Mouse (Mus musculus): Measurements from ENCODE around the gene Art4. TPM values are rescaled to one million over a fixed set of nuclear protein-coding genes. Genes with fewer than 3 reads are reported as not detected.

The Art4 gene
- polyA plus RNA-seq, 1 experiment = not detected

DNA sequence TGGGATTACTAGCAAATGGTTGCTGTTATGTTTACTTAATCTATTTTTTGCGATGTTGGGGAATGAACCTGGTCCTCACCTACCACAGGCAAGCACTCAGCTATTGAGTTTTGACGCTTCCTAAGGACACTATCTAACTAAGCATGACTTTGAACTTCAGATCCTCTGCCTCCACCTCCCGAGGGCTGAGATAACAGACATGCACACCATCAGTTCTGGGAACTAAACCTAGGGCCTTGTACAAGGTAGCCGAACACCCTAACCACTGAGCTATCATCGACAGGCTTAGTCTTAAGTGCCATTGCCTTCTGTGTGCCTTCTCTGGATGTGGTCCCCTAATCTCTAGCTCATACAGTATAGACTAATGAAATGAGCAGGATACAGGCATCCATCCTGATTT is 7.8 kb upstream of the Art4 start:
- Histone ChIP-seq H3K27ac (ENCODE audit: insufficient read depth, low read length) (no peak overlapping the region), H3K9me3 (replicated peaks; ENCODE audit: control insufficient read depth, insufficient read depth, low read length, poor library complexity, severe bottlenecking) (no peaks in the 10 kb centered on the region), H3K4me3 (ENCODE audit: low read depth, low read length) (no peak overlapping the region), H3K27me3 (ENCODE audit: control insufficient read depth, insufficient read depth, low read length, poor library complexity, severe bottlenecking) (no peaks in the 10 kb centered on the region), H3K36me3 (ENCODE audit: control insufficient read depth, insufficient read depth, low read length, poor library complexity, severe bottlenecking) (no peaks in the 10 kb centered on the region), H3K9ac (ENCODE audit: low read depth, poor library complexity, severe bottlenecking) (no peak overlapping the region), H3K4me1 (ENCODE audit: control insufficient read depth, insufficient read depth, low read length) (no peaks in the 10 kb centered on the region)
- no peak for TF ChIP-seq POLR2A (IDR thresholded peaks at IDR 0.05; ENCODE audit: insufficient read depth, low read length)
- TF ChIP-seq EP300 (IDR thresholded peaks at IDR 0.05; ENCODE audit: insufficient read depth, low read depth, low read length) = no peak
- no peak for TF ChIP-seq CTCF (IDR thresholded peaks at IDR 0.05; ENCODE audit: low read depth, low read length)

- Histone ChIP-seq H3K27ac (ENCODE audit: insufficient read depth, low read length) (no peak overlapping the region), H3K36me3 (ENCODE audit: control insufficient read depth, insufficient read depth, low read length, poor library complexity, severe bottlenecking) (no peaks in the 10 kb centered on the region), H3K4me3 (ENCODE audit: low read depth, low read length) (no peak overlapping the region), H3K9me3 (replicated peaks; ENCODE audit: control insufficient read depth, insufficient read depth, low read length, poor library complexity, severe bottlenecking) (no peaks in the 10 kb centered on the region), H3K9ac (ENCODE audit: low read depth, poor library complexity, severe bottlenecking) (no peak overlapping the region), H3K27me3 (ENCODE audit: control insufficient read depth, insufficient read depth, low read length, poor library complexity, severe bottlenecking) (no peaks in the 10 kb centered on the region), H3K4me1 (ENCODE audit: control insufficient read depth, insufficient read depth, low read length) (no peaks in the 10 kb centered on the region)
- TF ChIP-seq POLR2A (IDR thresholded peaks at IDR 0.05; ENCODE audit: insufficient read depth, low read length) (no peak), CTCF (IDR thresholded peaks at IDR 0.05; ENCODE audit: low read depth, low read length) (no peak), EP300 (IDR thresholded peaks at IDR 0.05; ENCODE audit: insufficient read depth, low read depth, low read length) (no peak)
These were observed 3.5 kb upstream of the Art4 start for GRCm38 (mm10) chr6:136861020-136861419.

- Histone ChIP-seq H3K9ac (ENCODE audit: low read depth, poor library complexity, severe bottlenecking) (no peak overlapping the region), H3K27ac (ENCODE audit: insufficient read depth, low read length) (no peak overlapping the region), H3K27me3 (ENCODE audit: control insufficient read depth, insufficient read depth, low read length, poor library complexity, severe bottlenecking) (no peaks in the 10 kb centered on the region), H3K9me3 (replicated peaks; ENCODE audit: control insufficient read depth, insufficient read depth, low read length, poor library complexity, severe bottlenecking) (no peaks in the 10 kb centered on the region), H3K4me1 (ENCODE audit: control insufficient read depth, insufficient read depth, low read length) (no peaks in the 10 kb centered on the region), H3K4me3 (ENCODE audit: low read depth, low read length) (no peak overlapping the region), H3K36me3 (ENCODE audit: control insufficient read depth, insufficient read depth, low read length, poor library complexity, severe bottlenecking) (no peaks in the 10 kb centered on the region)
- TF ChIP-seq POLR2A (IDR thresholded peaks at IDR 0.05; ENCODE audit: insufficient read depth, low read length) (no peak), EP300 (IDR thresholded peaks at IDR 0.05; ENCODE audit: insufficient read depth, low read depth, low read length) (no peak), CTCF (IDR thresholded peaks at IDR 0.05; ENCODE audit: low read depth, low read length) (no peak)
These were observed 887 bp upstream of the Art4 start for GRCm38 (mm10) chr6:136858420-136858819.

DNA sequence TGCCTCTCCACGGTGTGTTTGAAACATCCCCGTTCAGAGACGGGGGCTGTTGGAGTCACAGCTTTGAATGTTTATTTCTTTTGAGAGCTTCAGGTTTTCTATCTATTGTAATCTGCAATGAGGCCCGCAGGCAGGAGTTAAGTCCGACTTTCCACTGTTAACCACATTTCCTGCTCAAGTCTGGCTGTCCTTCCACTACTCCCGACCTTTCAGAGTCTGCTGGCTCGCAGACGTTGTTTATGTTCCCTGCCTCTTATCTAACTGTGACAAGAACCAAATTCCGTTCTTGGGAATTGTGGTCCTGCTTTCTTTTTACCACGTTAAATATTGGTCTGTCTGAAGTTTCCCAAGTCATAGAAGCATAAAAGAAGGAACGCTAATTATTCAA is 334 bp upstream of the Art4 start:
- Histone ChIP-seq H3K27me3 (ENCODE audit: control insufficient read depth, insufficient read depth, low read length, poor library complexity, severe bottlenecking) (no peaks in the 10 kb centered on the region), H3K9me3 (replicated peaks; ENCODE audit: control insufficient read depth, insufficient read depth, low read length, poor library complexity, severe bottlenecking) (no peaks in the 10 kb centered on the region), H3K27ac (ENCODE audit: insufficient read depth, low read length) (no peak overlapping the region), H3K4me1 (ENCODE audit: control insufficient read depth, insufficient read depth, low read length) (no peaks in the 10 kb centered on the region), H3K4me3 (ENCODE audit: low read depth, low read length) (no peak overlapping the region), H3K9ac (ENCODE audit: low read depth, poor library complexity, severe bottlenecking) (no peak overlapping the region), H3K36me3 (ENCODE audit: control insufficient read depth, insufficient read depth, low read length, poor library complexity, severe bottlenecking) (no peaks in the 10 kb centered on the region)
- TF ChIP-seq EP300 (IDR thresholded peaks at IDR 0.05; ENCODE audit: insufficient read depth, low read depth, low read length) (no peak), CTCF (IDR thresholded peaks at IDR 0.05; ENCODE audit: low read depth, low read length) (no peak)

GRCm38 (mm10) chr6:136856071-136856636 is 1.4 kb downstream of the Art4 start:
- H3K36me3 ChIP-seq (ENCODE audit: control insufficient read depth, insufficient read depth, low read length, poor library complexity, severe bottlenecking) = no peaks in the 10 kb centered on the region
- no peak overlapping the region for H3K9ac ChIP-seq (ENCODE audit: low read depth, poor library complexity, severe bottlenecking)
- H3K4me3 ChIP-seq (ENCODE audit: low read depth, low read length) = no peak overlapping the region
- TF ChIP-seq CTCF (IDR thresholded peaks at IDR 0.05; ENCODE audit: low read depth, low read length) = no peak
- no peak for TF ChIP-seq EP300 (IDR thresholded peaks at IDR 0.05; ENCODE audit: insufficient read depth, low read depth, low read length)
- no peak for TF ChIP-seq POLR2A (IDR thresholded peaks at IDR 0.05; ENCODE audit: insufficient read depth, low read length)
- H3K9me3 ChIP-seq (replicated peaks; ENCODE audit: control insufficient read depth, insufficient read depth, low read length, poor library complexity, severe bottlenecking) = no peaks in the 10 kb centered on the region
- no peak overlapping the region for H3K27ac ChIP-seq (ENCODE audit: insufficient read depth, low read length)
- no peaks in the 10 kb centered on the region for H3K4me1 ChIP-seq (ENCODE audit: control insufficient read depth, insufficient read depth, low read length)
- H3K27me3 ChIP-seq (ENCODE audit: control insufficient read depth, insufficient read depth, low read length, poor library complexity, severe bottlenecking) = no peaks in the 10 kb centered on the region

- no peak overlapping the region for H3K27ac ChIP-seq (ENCODE audit: insufficient read depth, low read length)
- H3K36me3 ChIP-seq (ENCODE audit: control insufficient read depth, insufficient read depth, low read length, poor library complexity, severe bottlenecking) = no peaks in the 10 kb centered on the region
- H3K27me3 ChIP-seq (ENCODE audit: control insufficient read depth, insufficient read depth, low read length, poor library complexity, severe bottlenecking) = no peaks in the 10 kb centered on the region
- no peaks in the 10 kb centered on the region for H3K9me3 ChIP-seq (replicated peaks; ENCODE audit: control insufficient read depth, insufficient read depth, low read length, poor library complexity, severe bottlenecking)
- TF ChIP-seq CTCF (IDR thresholded peaks at IDR 0.05; ENCODE audit: low read depth, low read length) (no peak), EP300 (IDR thresholded peaks at IDR 0.05; ENCODE audit: insufficient read depth, low read depth, low read length) (no peak), POLR2A (IDR thresholded peaks at IDR 0.05; ENCODE audit: insufficient read depth, low read length) (no peak)
- H3K9ac ChIP-seq (ENCODE audit: low read depth, poor library complexity, severe bottlenecking) = no peak overlapping the region
- no peak overlapping the region for H3K4me3 ChIP-seq (ENCODE audit: low read depth, low read length)
- no peaks in the 10 kb centered on the region for H3K4me1 ChIP-seq (ENCODE audit: control insufficient read depth, insufficient read depth, low read length)
These were observed 2.4 kb downstream of the Art4 start for GRCm38 (mm10) chr6:136855183-136855582.
